Mouse (Mus musculus): ENCODE data around the gene Rdh7.

GRCm38 (mm10) chr10:127896705-127897104 is 8.1 kb upstream of the Rdh7 start:
- TF ChIP-seq CTCF (IDR thresholded peaks at IDR 0.05; ENCODE audit: control insufficient read depth, insufficient read depth, insufficient read length) (no peak), MAX (IDR thresholded peaks at IDR 0.05) (no peak)

All from C2C12 (cell line).